Mouse (Mus musculus) layer of hippocampus, adult 8-10 months (tissue): ENCODE results near the gene Lonp2. TPM values are rescaled to one million over a fixed set of nuclear protein-coding genes. Genes with fewer than 3 reads are reported as not detected.

Experiments used
- DNase-seq, 2 experiments: peaks; one replicate each; pipeline ENCODE4 v3.0.0; 2022; ENCODE audit warnings: low spot score in 2 of 2
- total RNA-seq, 4 experiments: library from RNA; stranded (reverse); gene quantifications; 2 replicates each; pipeline ENCODE4 v1.2.4; 2022

The Lonp2 gene
- total RNA-seq: 10 to 100 TPM; 79.2 to 87.2 (median 80.7) TPM

- DNase-seq: peak; percentile 95 to 96
Observed at GRCm38 (mm10) chr8:86623911-86624731, at the start of gene Lonp2. Gene Lonp2 (plus strand): TSS chr8:86624043.

GRCm38 (mm10) chr8:86577547-86577946 is 46.3 kb upstream of the Lonp2 start:
- DNase-seq: no peak

DNA sequence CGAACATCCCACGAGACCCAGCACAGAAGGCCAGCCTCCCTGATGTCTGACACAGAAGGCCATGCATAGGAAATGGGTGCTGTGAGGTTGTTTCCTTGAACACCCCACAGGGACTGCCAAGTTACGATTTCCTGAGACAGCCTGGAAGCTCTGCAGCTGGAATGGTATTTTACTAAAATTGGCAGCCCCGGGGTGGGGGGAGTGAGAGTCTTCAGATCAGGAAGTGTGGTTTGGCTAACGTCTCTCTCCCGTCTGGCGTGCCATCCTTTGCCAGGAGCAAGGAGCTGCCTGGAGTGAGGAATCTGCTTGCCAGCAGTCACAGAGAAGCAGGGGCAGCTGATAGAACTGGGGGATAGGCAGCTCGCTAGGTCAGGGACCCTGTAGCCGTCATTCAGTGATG is 45.8 kb upstream of the Lonp2 start:
- peak; percentile 69 to 74 for DNase-seq

DNA sequence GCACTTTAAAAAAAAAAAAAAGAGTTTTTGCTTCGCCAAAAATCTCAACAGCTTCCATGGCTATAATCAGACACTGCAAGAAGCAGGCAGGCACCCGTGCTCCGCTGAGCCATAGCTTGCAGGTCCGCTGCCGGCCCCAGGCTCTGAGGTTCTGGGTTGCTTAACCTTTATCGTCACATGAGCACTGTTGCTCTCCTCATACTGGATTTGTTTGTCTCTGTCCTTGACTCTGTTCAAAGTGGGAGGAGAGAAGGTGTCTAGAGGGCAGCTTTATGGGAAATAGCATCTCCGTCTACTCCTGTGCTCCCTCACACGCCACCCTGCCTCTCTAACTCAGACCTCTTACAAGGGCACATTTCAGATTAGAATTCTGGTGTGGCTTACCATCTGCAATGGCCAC is 45.1 kb upstream of the Lonp2 start:
- DNase-seq: no peak

DNA sequence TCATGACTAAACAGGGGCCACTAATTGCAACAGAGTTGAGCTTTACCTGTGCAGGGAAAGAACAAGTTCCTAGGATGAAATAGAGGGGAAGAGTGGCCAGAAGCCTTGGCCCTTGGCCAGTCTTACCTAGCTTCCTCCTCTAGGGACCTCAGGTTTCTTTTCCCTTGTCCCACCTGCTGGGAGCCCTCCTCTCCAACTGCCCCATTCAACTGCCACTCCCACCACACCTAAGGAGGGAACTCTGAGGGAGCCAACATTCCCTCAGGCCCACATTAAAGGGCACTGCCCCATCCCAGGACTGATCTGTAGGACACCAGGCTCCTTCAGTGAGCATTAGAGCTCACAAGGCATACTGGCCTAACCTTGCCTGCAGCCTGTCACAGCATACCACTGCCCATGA is 43.4 kb upstream of the Lonp2 start, which contains the start of gene Abcc12:
Gene Abcc12 (minus strand): TSS at position 229 of the 400 bp plus-strand sequence.
- DNase-seq: no peak

DNA sequence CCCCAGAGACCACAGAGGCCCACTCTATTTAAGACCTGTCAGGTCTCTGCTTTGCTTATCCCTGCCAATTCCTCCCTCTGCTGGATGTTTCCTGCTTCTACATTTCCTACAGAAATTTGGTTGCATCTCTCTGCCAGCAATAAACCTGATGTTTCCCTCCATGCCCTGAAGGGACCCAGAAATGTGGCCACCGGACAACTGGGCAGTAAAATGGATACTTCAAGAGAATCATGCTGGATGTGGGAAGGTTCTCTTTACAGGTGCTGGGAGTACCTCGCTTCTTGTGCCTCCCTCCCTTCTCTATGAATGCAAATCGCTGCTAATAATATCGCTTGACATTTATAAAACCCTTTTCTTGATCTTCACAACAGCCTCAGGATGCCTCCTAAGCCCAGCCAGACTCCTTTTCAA is 41.9 kb upstream of the Lonp2 start:
- DNase-seq: no peak

- DNase-seq: peak; percentile 77 to 87
Observed at GRCm38 (mm10) chr8:86585118-86585517, 38.7 kb upstream of the Lonp2 start.

GRCm38 (mm10) chr8:86585532-86585931 is 38.3 kb upstream of the Lonp2 start:
- DNase-seq: peak; percentile 71 to 82

- no peak for DNase-seq
Observed at GRCm38 (mm10) chr8:86586058-86586457, 37.8 kb upstream of the Lonp2 start.

DNA sequence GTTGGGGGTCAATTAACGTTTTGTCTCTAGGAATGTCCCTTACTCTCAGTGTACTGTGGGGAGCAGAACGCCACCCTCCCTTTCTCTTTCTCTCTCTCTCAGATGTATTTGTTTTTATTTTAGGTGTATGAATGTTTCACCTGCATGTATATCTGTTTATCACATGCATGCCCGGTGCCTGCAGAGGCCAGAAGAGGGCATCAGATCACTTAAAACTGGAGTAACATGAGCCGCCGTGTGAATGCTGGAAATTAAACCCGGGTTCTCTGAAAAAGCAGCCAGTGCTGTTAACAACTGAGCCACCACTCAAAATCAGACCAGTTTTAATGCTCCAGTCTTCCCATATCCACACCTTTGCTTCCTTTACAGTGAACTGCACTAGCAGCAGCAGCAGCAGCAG is 37.2 kb upstream of the Lonp2 start:
- DNase-seq: no peak

DNA sequence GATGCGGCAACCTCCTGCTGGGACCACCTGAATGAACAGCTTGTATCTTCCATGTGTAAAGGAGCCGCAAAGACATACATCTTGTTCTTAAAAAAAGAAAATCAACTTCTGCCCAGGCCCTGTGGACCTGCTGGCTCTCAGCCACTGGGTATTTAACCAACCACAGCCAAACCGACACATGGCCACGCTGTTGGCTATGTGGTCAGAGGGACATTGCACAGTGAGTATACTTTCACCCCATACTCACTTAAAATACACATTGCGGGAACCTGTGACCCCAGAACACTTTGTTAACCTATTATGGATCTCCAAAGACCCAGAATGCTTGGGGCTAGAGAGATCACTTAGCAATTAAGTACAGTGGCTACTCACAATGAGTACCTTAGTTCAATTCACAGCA is 35.5 kb upstream of the Lonp2 start:
- no peak for DNase-seq

GRCm38 (mm10) chr8:86593099-86593498 is 30.7 kb upstream of the Lonp2 start:
- no peak for DNase-seq

- DNase-seq: no peak
Observed at GRCm38 (mm10) chr8:86594159-86594796, 29.6 kb upstream of the Lonp2 start.

GRCm38 (mm10) chr8:86595671-86596070 is 28.2 kb upstream of the Lonp2 start:
- DNase-seq: no peak

DNA sequence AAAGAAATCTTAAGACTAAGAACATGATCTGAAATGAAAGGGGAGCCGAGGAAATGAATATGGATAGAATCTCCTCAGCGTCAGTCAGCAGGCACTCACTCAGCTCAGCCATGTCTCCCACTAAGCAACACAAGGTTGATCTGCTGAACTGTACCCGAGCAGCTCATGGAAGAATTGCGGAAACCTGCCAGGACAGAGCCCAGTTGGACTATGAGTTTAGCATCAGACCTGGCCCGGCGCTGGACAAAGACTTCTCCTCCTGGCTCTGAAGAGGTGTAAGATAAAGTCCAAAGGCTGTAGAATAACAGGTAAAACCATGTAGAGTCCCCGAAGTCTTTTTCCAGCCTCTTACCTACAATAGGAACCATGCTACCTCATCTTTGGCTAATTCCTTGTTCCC is 26.2 kb upstream of the Lonp2 start:
- DNase-seq: no peak

DNA sequence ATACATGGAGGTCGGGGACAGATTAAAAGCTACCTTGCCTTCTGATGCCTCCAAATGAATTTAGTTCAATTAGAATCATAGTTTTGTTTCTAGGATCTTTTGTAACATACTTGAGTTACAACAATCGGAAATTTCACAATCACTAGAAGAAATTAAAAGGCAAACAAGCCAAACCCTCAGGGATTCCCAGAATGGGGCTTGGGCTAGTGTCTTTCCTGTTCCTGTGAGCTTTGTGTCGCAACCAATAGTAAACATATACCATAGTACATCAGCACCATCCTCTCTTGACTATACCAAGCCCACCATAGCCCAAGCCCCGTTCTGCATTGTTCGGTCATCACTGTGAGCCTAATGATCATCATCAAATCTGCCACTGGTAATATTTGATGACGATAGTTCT is 24.5 kb upstream of the Lonp2 start:
- DNase-seq: no peak

GRCm38 (mm10) chr8:86600311-86600710 is 23.5 kb upstream of the Lonp2 start:
- DNase-seq: no peak

GRCm38 (mm10) chr8:86603174-86603573 is 20.7 kb upstream of the Lonp2 start:
- DNase-seq: no peak

DNA sequence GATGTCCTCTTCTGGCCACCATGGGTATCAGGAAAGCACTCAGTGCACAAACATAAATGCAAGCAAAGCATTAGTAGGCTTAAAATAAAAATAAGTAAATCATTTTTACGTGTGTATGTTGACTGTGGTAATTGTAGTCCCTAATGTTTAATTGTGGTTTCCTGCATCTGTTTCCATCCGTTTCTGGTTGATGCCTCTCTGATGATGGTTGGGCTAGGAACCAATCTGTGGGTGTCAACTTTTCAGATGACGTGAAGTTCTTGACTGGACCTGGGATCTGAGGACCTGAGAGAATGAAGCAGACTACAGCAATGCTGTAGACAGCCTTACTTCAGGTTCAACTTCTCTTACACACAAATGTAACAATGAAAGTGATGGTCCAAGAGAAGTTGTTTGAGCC is 19.2 kb upstream of the Lonp2 start:
- DNase-seq: no peak

- DNase-seq: no peak
Observed at GRCm38 (mm10) chr8:86613798-86614197, 10.0 kb upstream of the Lonp2 start.

- no peak for DNase-seq
Observed at GRCm38 (mm10) chr8:86615095-86615769, 8.6 kb upstream of the Lonp2 start.

DNA sequence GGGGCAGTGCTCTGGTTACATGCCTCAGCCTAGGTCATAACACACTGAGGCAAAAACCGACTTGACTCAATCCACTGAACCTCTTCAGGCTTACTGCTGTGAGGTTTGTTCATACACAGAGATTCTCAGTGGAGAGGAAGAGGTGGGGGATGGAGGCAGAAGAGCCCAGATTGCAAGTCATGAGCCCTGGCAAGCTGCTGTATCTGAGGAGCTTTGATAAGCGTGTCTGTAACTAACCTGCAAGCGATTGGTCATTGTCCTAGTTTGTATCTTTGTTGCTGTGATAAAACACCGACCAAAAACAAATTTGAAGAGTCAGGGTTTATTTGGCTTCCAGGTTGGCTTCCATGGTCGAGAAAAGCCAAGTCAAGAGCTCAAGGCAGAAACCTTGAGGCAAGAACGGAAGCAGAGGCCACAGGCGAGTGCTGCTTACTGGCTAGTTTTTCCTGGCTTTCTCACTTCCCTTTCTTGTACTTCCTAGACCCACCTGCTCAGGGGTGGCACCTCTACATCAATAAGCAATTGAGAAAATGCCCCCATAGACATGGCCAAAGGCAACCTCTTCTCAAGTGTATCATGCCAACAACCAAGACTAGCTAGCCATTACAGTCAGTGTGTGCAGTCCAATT is 6.0 kb upstream of the Lonp2 start:
- DNase-seq: no peak
